Mouse (Mus musculus) ES-Bruce4 (cell line): ENCODE data around the gene Pax5.

Source experiments
- CTCF ChIP-seq: IDR thresholded peaks from one replicate; pipeline ENCODE4 v1.8.1; 2011; ENCODE audit warnings: low read depth, low read length
- EP300 ChIP-seq: IDR thresholded peaks from 2 replicates; pipeline ENCODE4 v1.6.1; 2011; ENCODE audit warnings: low read depth, low read length; ENCODE audit not compliant: insufficient read depth
- POLR2A ChIP-seq: IDR thresholded peaks from one replicate; pipeline ENCODE4 v1.8.1; 2011; ENCODE audit warnings: low read length; ENCODE audit not compliant: insufficient read depth

- TF ChIP-seq CTCF (no peak), POLR2A (no peak), EP300 (no peak)
Observed at GRCm38 (mm10) chr4:44705967-44706366, 4.3 kb downstream of the Pax5 start.
